Mouse (Mus musculus): Measurements from ENCODE around the gene Cplx2. TPM values are rescaled to one million over a fixed set of nuclear protein-coding genes. Genes with fewer than 3 reads are reported as not detected.

The Cplx2 gene
- total RNA-seq (2014; rRNA removed) (88.7 and 106 TPM in 2 replicates), polyA plus RNA-seq (2015; fragmentation: Nextera tagmentation; extraction: Ambion mirVana) (30.4 and 31.2 TPM in 2 replicates)

GRCm38 (mm10) chr13:54371049-54371386 is at the start of gene Cplx2:
Cplx2 (plus strand) TSS chr13:54371349.
- H3K4me3 ChIP-seq (ENCODE audit: low read depth, low read length): peak within 1 kb of the TSS; percentile 55
- peak within 1 kb of the TSS; percentile 77 for H3K9ac ChIP-seq (replicated peaks; ENCODE audit: low read length, poor library complexity, severe bottlenecking)
- no peaks in the 10 kb centered on the region for H3K9me3 ChIP-seq (ENCODE audit: low read length)
- peak within 1 kb of the TSS; percentile 70 for H3K27ac ChIP-seq (ENCODE audit: low read depth, low read length)
- peaks cover 12% of the 10 kb centered on the region; the same call in 1 of the 2 replicates for H3K4me1 ChIP-seq (ENCODE audit: insufficient read depth, low read length)
- peak within 1 kb of the TSS; percentile 72 for H3K4me2 ChIP-seq (ENCODE audit: low read depth, low read length, poor library complexity, severe bottlenecking)
- ATAC-seq (ENCODE audit: low FRiP score) (no peak), DNase-seq (ENCODE audit: low spot score) (no peak)
- H3K27me3 ChIP-seq (ENCODE audit: insufficient read depth, low read length): no peaks in the 10 kb centered on the region
- WGBS: 3% methylated on average over 7 of the region's 7 CpGs
- H3K36me3 ChIP-seq (ENCODE audit: insufficient read depth, low read length): no peaks in the 10 kb centered on the region
- TF ChIP-seq CTCF (IDR thresholded peaks at IDR 0.05): no peak

- H3K4me2 ChIP-seq (ENCODE audit: low read depth, low read length, poor library complexity, severe bottlenecking): no peak overlapping the region
- TF ChIP-seq CTCF (IDR thresholded peaks at IDR 0.05): peak; percentile 78
- no peaks in the 10 kb centered on the region for H3K27me3 ChIP-seq (ENCODE audit: insufficient read depth, low read length)
- no peaks in the 10 kb centered on the region for H3K36me3 ChIP-seq (ENCODE audit: insufficient read depth, low read length)
- no peak overlapping the region for H3K9ac ChIP-seq (replicated peaks; ENCODE audit: low read length, poor library complexity, severe bottlenecking)
- peak; percentile 72 for DNase-seq (ENCODE audit: low spot score)
- ATAC-seq (ENCODE audit: low FRiP score): no peak
- WGBS: 19% methylated on average over 19 of the region's 19 CpGs
- no peaks in the 10 kb centered on the region for H3K9me3 ChIP-seq (ENCODE audit: low read length)
- H3K4me3 ChIP-seq (ENCODE audit: low read depth, low read length): no peak overlapping the region
- H3K4me1 ChIP-seq (ENCODE audit: insufficient read depth, low read length): peaks cover 11% of the 10 kb centered on the region; the same call in 1 of the 2 replicates
- no peak overlapping the region for H3K27ac ChIP-seq (ENCODE audit: low read depth, low read length)
Measured at GRCm38 (mm10) chr13:54322396-54323306, 48.5 kb upstream of the Cplx2 start.

- Histone ChIP-seq H3K9me3 (ENCODE audit: low read length) (no peaks in the 10 kb centered on the region), H3K27me3 (ENCODE audit: insufficient read depth, low read length) (no peaks in the 10 kb centered on the region), H3K36me3 (ENCODE audit: insufficient read depth, low read length) (no peaks in the 10 kb centered on the region), H3K9ac (replicated peaks; ENCODE audit: low read length, poor library complexity, severe bottlenecking) (no peak overlapping the region), H3K27ac (ENCODE audit: low read depth, low read length) (peak overlapping the region; percentile 57), H3K4me1 (ENCODE audit: insufficient read depth, low read length) (peaks cover 11% of the 10 kb centered on the region; the same call in 1 of the 2 replicates), H3K4me3 (ENCODE audit: low read depth, low read length) (no peak overlapping the region), H3K4me2 (ENCODE audit: low read depth, low read length, poor library complexity, severe bottlenecking) (no peak overlapping the region)
- 67% methylated on average over 13 of the region's 13 CpGs for WGBS
- ATAC-seq (ENCODE audit: low FRiP score): no peak
- no peak for TF ChIP-seq CTCF (IDR thresholded peaks at IDR 0.05)
- DNase-seq (ENCODE audit: low spot score): no peak
Measured at GRCm38 (mm10) chr13:54323307-54324165, 47.6 kb upstream of the Cplx2 start.

GRCm38 (mm10) chr13:54324178-54324577 is 47.0 kb upstream of the Cplx2 start:
- H3K4me2 ChIP-seq (ENCODE audit: low read depth, low read length, poor library complexity, severe bottlenecking): no peak overlapping the region
- peak overlapping the region; percentile 57 for H3K27ac ChIP-seq (ENCODE audit: low read depth, low read length)
- H3K36me3 ChIP-seq (ENCODE audit: insufficient read depth, low read length): no peaks in the 10 kb centered on the region
- DNase-seq (ENCODE audit: low spot score) (peak; percentile 70), ATAC-seq (ENCODE audit: low FRiP score) (no peak)
- H3K27me3 ChIP-seq (ENCODE audit: insufficient read depth, low read length): no peaks in the 10 kb centered on the region
- no peak for TF ChIP-seq CTCF (IDR thresholded peaks at IDR 0.05)
- H3K9me3 ChIP-seq (ENCODE audit: low read length): no peaks in the 10 kb centered on the region
- peaks cover 14% of the 10 kb centered on the region; the same call in 1 of the 2 replicates for H3K4me1 ChIP-seq (ENCODE audit: insufficient read depth, low read length)
- no peak overlapping the region for H3K4me3 ChIP-seq (ENCODE audit: low read depth, low read length)
- no peak overlapping the region for H3K9ac ChIP-seq (replicated peaks; ENCODE audit: low read length, poor library complexity, severe bottlenecking)
- 26% methylated on average over 2 of the region's 2 CpGs for WGBS

- Histone ChIP-seq H3K27ac (ENCODE audit: low read depth, low read length) (no peak overlapping the region), H3K36me3 (ENCODE audit: insufficient read depth, low read length) (no peaks in the 10 kb centered on the region), H3K27me3 (ENCODE audit: insufficient read depth, low read length) (no peaks in the 10 kb centered on the region), H3K4me2 (ENCODE audit: low read depth, low read length, poor library complexity, severe bottlenecking) (no peak overlapping the region), H3K4me1 (ENCODE audit: insufficient read depth, low read length) (peaks cover 14% of the 10 kb centered on the region; the same call in 1 of the 2 replicates), H3K9me3 (ENCODE audit: low read length) (no peaks in the 10 kb centered on the region), H3K4me3 (ENCODE audit: low read depth, low read length) (no peak overlapping the region), H3K9ac (replicated peaks; ENCODE audit: low read length, poor library complexity, severe bottlenecking) (no peak overlapping the region)
- 19% methylated on average over 7 of the region's 7 CpGs for WGBS
- DNase-seq (ENCODE audit: low spot score): peak; percentile 70
- TF ChIP-seq CTCF (IDR thresholded peaks at IDR 0.05): peak; percentile 42; the same call in 1 of the 2 replicates
- peak; percentile 72 for ATAC-seq (ENCODE audit: low FRiP score)
Measured at GRCm38 (mm10) chr13:54325814-54326213, 45.3 kb upstream of the Cplx2 start.
